Mouse (Mus musculus) intestine, postnatal 0 days (tissue): ENCODE measurements at regions not wholly inside any gene's neighbourhood (a gene's known extent, or its start where the extent isn't known, plus 50 kb on each side); places are given as distances from the start of the nearest gene placed in this dataset.

ENCODE experiments used
- ATAC-seq: fragments of 200-750 bp; cut with Nextera tagmentation; 2 replicates; pipeline ENCODE4 v1.8.0; 2017; ENCODE audit warnings: mild to moderate bottlenecking, moderate TSS enrichment, moderate library complexity
- H3K27ac ChIP-seq: fragments of 300-500 bp; sonication (generic); 2 replicates; pipeline ENCODE4 v1.5.1; 2014; ENCODE audit warnings: mild to moderate bottlenecking, low read depth, low read length, moderate library complexity
- H3K27me3 ChIP-seq: fragments of 300-500 bp; sonication (generic); replicated peaks from 2 replicates; pipeline ENCODE4 v1.6.1; 2014; ENCODE audit warnings: low read length, mixed read lengths; ENCODE audit not compliant: control insufficient read depth, insufficient read depth
- H3K36me3 ChIP-seq: fragments of 300-500 bp; sonication (generic); 2 replicates; pipeline ENCODE4 v1.6.1; 2014; ENCODE audit warnings: mild to moderate bottlenecking, moderate library complexity; ENCODE audit not compliant: control insufficient read depth, insufficient read depth
- H3K4me1 ChIP-seq: fragments of 300-500 bp; sonication (generic); replicated peaks from 2 replicates; pipeline ENCODE4 v1.6.1; 2014; ENCODE audit warnings: antibody characterized with exemption, low read length, mixed read lengths; ENCODE audit not compliant: control insufficient read depth, insufficient read depth
- H3K4me2 ChIP-seq: fragments of 300-500 bp; sonication (generic); replicated peaks from 2 replicates; pipeline ENCODE4 v1.6.1; 2014; ENCODE audit warnings: low read depth, mild to moderate bottlenecking, moderate library complexity
- H3K4me3 ChIP-seq: fragments of 300-500 bp; sonication (generic); 2 replicates; pipeline ENCODE4 v1.5.1; 2014; ENCODE audit warnings: low read depth, low read length
- H3K9ac ChIP-seq: fragments of 300-500 bp; sonication (generic); 2 replicates; pipeline ENCODE4 v1.6.1; 2014; ENCODE audit warnings: mild to moderate bottlenecking, low read depth, low read length
- H3K9me3 ChIP-seq: fragments of 300-500 bp; sonication (generic); 2 replicates; pipeline ENCODE4 v1.6.1; 2016; ENCODE audit warnings: mixed run types; ENCODE audit not compliant: control insufficient read depth
- CTCF ChIP-seq: sonication (generic); IDR thresholded peaks from 2 replicates; pipeline ENCODE4 v1.5.1; 2016; ENCODE audit warnings: low read depth, mild to moderate bottlenecking, control low read depth, antibody characterized with exemption, moderate library complexity
- WGBS: fragments of 180-500 bp; shearing (Covaris S2); extraction: QIAGEN DNeasy Blood & Tissue Kit; methylation state at CpG from one replicate; pipeline ENCODE4 v1.1.7; 2014; 5-methylcytosine and 5-hydroxymethylcytosine counted together

DNA sequence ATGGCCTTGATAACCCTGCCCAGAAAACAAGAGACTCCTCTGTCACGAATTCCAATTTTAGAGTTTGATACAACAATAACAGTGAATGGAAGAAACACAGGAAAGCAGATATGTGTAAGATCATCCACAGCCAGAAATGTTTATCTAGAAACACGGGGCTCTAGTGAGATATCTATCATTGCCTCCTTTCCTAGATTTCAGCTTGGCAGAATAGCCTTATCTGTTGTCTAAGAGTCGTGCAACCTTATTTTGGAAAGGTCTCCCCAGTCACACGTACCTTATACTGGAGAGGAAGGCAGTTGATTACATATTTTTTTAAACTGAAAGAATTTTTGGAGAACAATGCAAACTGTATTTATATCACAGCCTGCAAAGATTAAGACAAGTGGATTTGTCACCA, 61.6 kb downstream of the Gm10295 start:
- no peak for TF ChIP-seq CTCF
- Histone ChIP-seq H3K4me3 (no peak overlapping the region), H3K4me1 (no peaks in the 10 kb centered on the region), H3K27me3 (no peaks in the 10 kb centered on the region), H3K4me2 (no peak overlapping the region), H3K9ac (no peak overlapping the region), H3K27ac (no peak overlapping the region), H3K9me3 (no peaks in the 10 kb centered on the region), H3K36me3 (no peaks in the 10 kb centered on the region)
- no peak for ATAC-seq
- 47% methylated on average over 4 of the region's 4 CpGs for WGBS

DNA sequence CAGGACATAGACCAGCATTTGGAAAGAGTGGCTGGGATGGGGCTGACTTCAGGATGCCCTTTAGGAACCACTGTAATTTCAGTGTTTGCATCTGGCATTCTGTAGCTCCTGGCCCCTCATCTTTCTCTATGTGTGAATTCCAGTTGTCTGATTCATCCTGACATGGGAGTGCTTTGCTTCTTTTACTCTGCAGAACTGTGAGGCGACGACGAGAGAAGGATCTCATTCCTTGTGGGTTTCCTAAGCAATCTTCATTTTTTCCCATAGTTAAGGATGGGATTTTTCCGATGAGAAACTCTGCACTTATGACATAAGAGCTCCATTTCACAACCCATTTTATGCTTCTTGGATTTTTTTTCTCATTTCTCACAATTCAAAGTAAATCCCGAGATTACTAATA, 62.0 kb downstream of the Gm10295 start:
- no peak for TF ChIP-seq CTCF
- no peak overlapping the region for H3K27ac ChIP-seq
- no peaks in the 10 kb centered on the region for H3K9me3 ChIP-seq
- no peak for ATAC-seq
- H3K4me3 ChIP-seq: no peak overlapping the region
- H3K9ac ChIP-seq: no peak overlapping the region
- 67% methylated on average over 5 of the region's 5 CpGs for WGBS
- H3K4me1 ChIP-seq: no peaks in the 10 kb centered on the region
- no peaks in the 10 kb centered on the region for H3K27me3 ChIP-seq
- H3K4me2 ChIP-seq: no peak overlapping the region
- H3K36me3 ChIP-seq: no peaks in the 10 kb centered on the region

GRCm38 (mm10) chr7:71287441-71287840, 63.8 kb downstream of the Gm10295 start:
- no peak for TF ChIP-seq CTCF
- Histone ChIP-seq H3K36me3 (no peaks in the 10 kb centered on the region), H3K9me3 (no peaks in the 10 kb centered on the region), H3K4me2 (no peak overlapping the region), H3K27ac (no peak overlapping the region), H3K4me1 (no peaks in the 10 kb centered on the region), H3K4me3 (no peak overlapping the region), H3K9ac (no peak overlapping the region), H3K27me3 (no peaks in the 10 kb centered on the region)
- ATAC-seq: no peak
- WGBS: 90% methylated on average over 7 of the region's 7 CpGs

DNA sequence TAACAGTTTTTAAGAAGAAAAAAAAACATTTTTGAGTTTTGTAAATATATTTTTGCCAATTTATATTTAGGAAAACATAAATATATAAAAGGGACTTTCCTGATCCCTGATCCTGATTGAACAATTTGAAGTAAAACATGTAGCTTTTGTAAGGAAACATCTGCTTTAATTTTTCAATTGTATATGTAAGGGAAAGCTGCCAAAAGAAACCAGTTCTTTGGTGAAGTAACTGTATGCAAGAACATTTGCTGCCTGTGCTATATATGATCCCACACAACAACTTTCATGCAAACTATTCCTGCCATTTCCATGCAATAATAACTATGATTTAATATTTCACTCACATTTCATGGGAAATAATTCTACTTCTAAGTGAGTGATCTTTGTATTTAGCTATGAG, 67.0 kb downstream of the Gm10295 start:
- Histone ChIP-seq H3K9ac (no peak overlapping the region), H3K9me3 (no peaks in the 10 kb centered on the region), H3K4me1 (no peaks in the 10 kb centered on the region), H3K4me2 (no peak overlapping the region), H3K27me3 (no peaks in the 10 kb centered on the region), H3K36me3 (no peaks in the 10 kb centered on the region), H3K27ac (no peak overlapping the region), H3K4me3 (no peak overlapping the region)
- TF ChIP-seq CTCF: no peak
- ATAC-seq: no peak

DNA sequence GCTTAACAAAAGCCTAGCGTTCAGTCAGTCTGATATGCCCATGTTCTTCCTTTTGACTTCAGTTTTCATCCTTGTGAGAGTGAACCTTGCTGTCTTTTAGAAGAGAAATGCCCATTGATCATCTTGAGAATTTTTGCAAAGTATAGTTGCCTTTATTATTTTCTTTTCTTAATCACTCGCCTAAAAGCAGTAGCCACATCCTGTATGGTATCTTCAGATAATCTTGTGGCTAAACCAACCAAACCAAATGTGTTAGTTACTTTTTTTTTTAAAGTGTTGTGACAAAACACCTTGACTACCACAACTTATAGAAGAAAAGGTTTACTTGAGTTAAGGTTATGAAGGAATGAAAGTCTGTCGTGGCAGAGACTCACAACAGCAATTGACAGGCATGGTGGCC, 67.9 kb downstream of the Gm10295 start:
- H3K4me3 ChIP-seq: no peak overlapping the region

GRCm38 (mm10) chr7:71266101-71266500, 85.2 kb downstream of the Gm10295 start:
- Histone ChIP-seq H3K27ac (no peak overlapping the region), H3K9me3 (no peaks in the 10 kb centered on the region), H3K27me3 (no peaks in the 10 kb centered on the region), H3K36me3 (no peaks in the 10 kb centered on the region), H3K4me3 (no peak overlapping the region), H3K9ac (no peak overlapping the region), H3K4me1 (no peaks in the 10 kb centered on the region), H3K4me2 (no peak overlapping the region)
- 84% methylated on average over 8 of the region's 8 CpGs for WGBS
- no peak for TF ChIP-seq CTCF
- no peak for ATAC-seq

More for the DNA sequence above, 67.9 kb downstream of the Gm10295 start:
- no peak for TF ChIP-seq CTCF
- ATAC-seq: no peak
- Histone ChIP-seq H3K9me3 (no peaks in the 10 kb centered on the region), H3K4me2 (no peak overlapping the region), H3K27me3 (no peaks in the 10 kb centered on the region), H3K27ac (no peak overlapping the region), H3K4me1 (no peaks in the 10 kb centered on the region), H3K9ac (no peak overlapping the region), H3K36me3 (no peaks in the 10 kb centered on the region)
- 92% methylated on average over 3 of the region's 3 CpGs for WGBS

- no peak for ATAC-seq
- H3K27ac ChIP-seq: no peak overlapping the region
- no peak overlapping the region for H3K4me2 ChIP-seq
- no peaks in the 10 kb centered on the region for H3K4me1 ChIP-seq
- no peaks in the 10 kb centered on the region for H3K9me3 ChIP-seq
- H3K27me3 ChIP-seq: no peaks in the 10 kb centered on the region
- 67% methylated on average over 1 of the region's 1 CpGs for WGBS
- no peak for TF ChIP-seq CTCF
- H3K9ac ChIP-seq: no peak overlapping the region
- no peaks in the 10 kb centered on the region for H3K36me3 ChIP-seq
- H3K4me3 ChIP-seq: no peak overlapping the region
Measured at GRCm38 (mm10) chr7:71264115-71264514, 87.2 kb downstream of the Gm10295 start.
